Mouse (Mus musculus) mouse embryonic stem cell (cell line): ENCODE measurements around the gene Knstrn.

Experiments
- in situ Hi-C, 2 experiments: fragments of 300-500 bp; cut with MboI; formaldehyde crosslinking; loops; 1 replicate in 1 of 2; 3 replicates in 1 of 2; pipeline ENCODE4 v1.14.3; 2019 to 2020; ENCODE audit warnings: low sequenced_read_pairs in 2 of 2, low pct_unique_long_range_greater_than_20kb in 1 of 2, mixed read lengths in 1 of 2; ENCODE audit not compliant: unreplicated experiment in 1 of 2

Knstrn gene

DNA sequence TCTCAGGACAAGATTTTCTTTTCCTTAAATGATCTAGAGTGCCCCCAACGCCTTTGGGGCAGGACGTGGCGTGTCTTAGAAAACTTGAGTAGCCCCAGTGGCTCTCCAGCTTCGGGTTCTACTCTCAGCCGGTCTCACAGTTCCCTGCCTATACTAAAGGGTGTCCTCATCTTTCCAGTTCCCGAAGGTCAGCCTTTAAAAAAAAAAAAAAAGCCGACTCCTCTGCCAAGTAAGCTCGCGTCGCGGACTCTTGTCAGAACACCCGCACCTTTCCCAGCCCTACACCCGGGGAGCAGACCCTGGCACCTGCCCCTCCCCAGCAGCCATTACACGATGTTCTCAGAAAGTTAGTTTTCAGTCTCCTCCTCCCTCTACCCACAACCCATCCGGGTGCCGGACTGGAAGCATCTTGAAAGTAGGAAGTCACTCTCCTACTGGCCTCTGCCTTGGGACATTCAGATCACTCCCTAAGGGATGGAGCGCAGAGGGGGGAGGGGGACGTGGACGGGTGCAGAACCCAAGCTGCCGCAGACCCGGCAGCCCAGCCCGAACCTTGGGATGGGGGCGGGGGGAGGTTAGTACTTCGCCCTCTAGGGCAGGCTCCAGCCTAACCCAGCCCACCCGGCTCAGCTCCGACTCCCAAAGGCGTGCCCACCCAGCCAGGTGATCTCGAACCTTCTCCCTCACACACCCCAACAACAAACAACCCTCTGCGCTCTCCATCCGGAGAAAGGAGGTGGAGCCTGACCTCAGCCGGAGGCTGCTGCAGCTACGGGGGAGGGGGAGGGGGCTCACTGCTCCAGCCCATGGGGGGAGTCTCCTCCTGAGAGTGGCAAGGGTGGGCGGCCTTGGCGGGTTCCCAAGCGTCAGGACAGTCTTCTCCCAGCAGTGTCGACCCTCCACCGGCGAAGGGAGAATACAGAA lies 82.4 kb downstream of the Knstrn start:
- in situ Hi-C loops: loop anchor here in 1 of 2 experiments (5.0 to 25.0 kb wide), 3 partner anchors 189 to 409 kb away; partner anchors contain the start of gene Srp14

DNA sequence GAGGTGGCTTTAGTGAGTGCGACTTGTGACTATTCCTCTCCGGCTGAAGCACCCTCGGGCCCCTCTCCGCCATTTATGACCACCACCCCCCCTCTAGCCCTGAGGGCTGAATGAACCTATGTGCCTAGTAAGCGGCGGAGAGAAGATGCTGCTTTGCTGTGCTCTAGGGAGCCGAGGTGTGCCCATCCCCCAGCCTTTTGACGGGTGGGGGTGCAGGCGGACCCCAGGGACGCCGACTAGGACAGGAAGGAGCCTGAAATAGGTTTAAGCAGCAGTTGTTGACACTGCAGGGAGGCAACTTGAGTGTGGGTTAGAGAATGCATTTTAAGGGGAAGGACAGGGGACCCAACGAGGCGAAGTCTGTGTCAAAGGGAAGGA lies 83.1 kb downstream of the Knstrn start:
- in situ Hi-C loops: loop anchor here in 1 of 2 experiments (5.0 to 25.0 kb wide), 3 partner anchors 190 to 410 kb away; partner anchors contain the start of gene Srp14

DNA sequence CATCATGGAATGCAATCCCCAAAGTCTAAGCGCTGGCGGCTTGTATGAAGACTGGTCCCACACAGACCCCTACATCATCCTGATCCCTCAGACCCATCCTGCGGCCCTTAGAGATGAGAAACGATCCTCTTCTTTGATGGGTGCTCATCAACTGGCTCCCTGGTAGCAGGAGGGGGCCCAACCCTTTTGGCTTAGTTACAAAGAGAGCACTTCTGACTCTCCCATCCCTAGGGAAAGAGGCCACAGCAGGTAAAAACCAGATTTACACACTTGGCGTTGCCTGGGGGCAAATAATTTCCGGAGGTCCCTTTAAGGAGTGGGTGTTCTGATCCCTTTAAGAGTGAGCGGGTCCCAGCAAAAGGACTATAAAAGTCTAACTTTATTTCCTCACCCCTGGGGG lies 83.6 kb downstream of the Knstrn start:
- in situ Hi-C loops: loop anchor here in 1 of 2 experiments (5.0 to 25.0 kb wide), 3 partner anchors 190 to 410 kb away; partner anchors contain the start of gene Srp14

DNA sequence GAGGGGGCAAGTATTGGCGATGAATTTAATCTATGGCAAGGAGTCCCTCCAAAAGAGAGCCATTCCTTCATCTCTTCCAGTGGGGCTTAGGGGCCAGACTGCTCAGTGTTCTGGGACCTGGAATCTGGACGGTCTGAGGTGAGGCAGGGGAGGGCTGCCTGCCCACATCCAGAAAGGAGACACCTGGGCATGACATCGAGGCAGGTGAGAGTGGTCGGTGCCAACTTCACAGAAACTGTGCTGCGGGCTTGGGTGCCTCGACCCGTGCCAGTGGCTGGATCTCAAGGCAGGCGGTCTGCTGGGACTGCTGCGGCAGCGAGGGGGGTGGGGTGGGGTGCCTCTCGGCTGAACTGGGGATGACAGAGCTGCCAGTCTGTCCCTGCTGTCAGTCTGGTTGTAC lies 84.0 kb downstream of the Knstrn start:
- in situ Hi-C loops: loop anchor here in 1 of 2 experiments (5.0 to 25.0 kb wide), 3 partner anchors 191 to 411 kb away; partner anchors contain the start of gene Srp14

DNA sequence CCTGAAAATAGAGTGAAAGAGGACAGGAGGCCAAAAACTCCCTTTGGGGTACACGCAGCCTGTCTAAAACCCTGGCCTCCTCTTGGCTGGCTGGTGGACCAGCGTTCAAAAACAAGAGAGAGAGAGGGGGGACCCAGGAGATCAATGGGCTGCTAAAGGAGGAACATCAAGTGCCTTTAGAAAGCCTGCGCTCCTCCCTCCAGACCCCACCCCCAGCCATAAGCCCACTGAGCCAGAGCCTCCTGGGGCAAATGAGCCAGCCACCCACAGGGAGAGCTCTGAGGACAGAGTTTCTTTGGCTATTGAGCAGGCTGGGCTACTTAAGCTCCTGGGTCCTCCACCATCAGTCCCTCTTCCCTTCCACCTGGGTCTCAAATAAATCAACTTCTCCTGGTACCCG lies 85.0 kb downstream of the Knstrn start:
- in situ Hi-C loops: loop anchor here in 1 of 2 experiments (5.0 to 25.0 kb wide), 3 partner anchors 191 to 411 kb away; partner anchors contain the start of gene Srp14

DNA sequence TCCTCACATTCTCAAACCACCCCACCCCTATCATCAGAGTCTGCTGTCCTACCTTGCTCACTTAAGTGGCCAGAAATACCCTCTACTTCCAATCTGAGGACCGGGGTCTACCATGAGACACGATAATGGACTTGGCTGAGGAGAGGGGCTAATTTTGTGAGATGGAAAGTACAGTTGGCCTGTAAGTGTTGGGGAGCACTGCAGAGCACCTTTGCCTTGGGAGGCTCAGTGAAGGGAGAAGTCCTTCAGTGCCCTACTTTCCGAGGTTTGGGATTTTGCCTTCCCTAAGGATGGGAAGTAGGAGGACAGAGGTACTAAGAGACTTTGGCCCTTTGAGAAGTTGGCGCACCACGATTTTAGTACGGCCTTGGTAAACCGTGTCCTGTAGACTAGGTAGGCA lies 85.5 kb downstream of the Knstrn start:
- in situ Hi-C loops: loop anchor here in 1 of 2 experiments (5.0 to 25.0 kb wide), 3 partner anchors 192 to 412 kb away; partner anchors contain the start of gene Srp14

DNA sequence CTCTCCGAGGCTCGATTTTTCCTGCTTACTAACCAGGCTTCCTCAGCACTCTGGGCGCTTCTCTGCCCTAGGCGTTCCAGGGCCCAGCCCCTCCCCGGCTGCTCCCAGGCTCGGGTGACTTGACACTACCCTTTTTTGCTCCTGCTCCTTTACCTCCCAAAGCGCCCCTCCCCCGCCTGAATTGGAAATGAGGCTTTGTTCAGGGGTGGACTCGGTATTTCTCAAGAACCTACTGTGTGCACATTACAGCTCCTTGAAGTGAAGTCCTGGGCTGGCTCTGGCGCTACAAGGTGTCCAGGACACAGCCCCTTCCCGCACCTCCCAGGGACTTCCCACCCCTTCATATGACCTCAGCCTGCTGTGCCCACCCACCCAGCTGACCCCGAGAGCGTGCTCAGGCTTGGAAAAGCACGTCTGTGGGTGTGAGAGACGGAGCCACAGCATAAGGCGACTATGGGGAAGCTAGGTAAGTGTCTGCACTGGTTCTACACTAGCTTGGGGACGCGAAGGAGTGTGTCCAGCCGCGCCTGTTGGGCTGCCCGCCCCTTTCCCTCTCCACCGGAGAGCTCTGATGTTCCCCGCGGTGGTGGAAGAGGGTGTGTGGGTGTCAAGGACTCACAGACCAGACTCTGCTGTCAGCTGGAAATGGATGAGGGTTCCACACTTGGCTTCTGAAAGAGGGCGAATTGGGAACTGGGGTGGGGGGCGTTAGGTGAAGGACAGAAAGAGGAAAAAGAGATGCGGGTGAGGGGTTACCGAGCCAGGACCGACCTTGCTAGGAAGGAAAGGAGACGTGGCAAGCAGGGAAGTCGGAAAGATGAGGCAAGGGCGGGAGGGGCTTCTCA lies 86.4 kb downstream of the Knstrn start, which contains the start of gene Bahd1:
Bahd1 (plus strand) TSS at position 397 of the 845 bp plus-strand sequence.
- in situ Hi-C loops: loop anchor here in 1 of 2 experiments (5.0 to 25.0 kb wide), 3 partner anchors 193 to 413 kb away; partner anchors contain the start of gene Srp14

DNA sequence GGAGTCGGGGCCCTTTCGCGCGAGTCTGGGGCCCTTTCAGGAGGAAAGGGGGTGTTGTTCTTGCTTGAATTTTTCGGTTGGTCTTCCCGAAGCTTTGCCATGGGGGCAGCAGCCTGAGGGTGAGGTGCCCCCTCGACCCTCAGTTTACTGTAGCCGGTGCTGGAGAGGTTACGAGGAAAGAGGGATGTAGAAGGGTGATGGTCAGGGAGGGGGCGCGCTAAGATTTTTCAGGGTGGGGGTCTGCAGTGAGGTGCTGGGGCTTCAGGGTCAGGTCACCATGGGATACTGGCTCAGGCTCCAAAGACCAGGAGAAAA lies 87.0 kb downstream of the Knstrn start:
- in situ Hi-C loops: no loop called here

DNA sequence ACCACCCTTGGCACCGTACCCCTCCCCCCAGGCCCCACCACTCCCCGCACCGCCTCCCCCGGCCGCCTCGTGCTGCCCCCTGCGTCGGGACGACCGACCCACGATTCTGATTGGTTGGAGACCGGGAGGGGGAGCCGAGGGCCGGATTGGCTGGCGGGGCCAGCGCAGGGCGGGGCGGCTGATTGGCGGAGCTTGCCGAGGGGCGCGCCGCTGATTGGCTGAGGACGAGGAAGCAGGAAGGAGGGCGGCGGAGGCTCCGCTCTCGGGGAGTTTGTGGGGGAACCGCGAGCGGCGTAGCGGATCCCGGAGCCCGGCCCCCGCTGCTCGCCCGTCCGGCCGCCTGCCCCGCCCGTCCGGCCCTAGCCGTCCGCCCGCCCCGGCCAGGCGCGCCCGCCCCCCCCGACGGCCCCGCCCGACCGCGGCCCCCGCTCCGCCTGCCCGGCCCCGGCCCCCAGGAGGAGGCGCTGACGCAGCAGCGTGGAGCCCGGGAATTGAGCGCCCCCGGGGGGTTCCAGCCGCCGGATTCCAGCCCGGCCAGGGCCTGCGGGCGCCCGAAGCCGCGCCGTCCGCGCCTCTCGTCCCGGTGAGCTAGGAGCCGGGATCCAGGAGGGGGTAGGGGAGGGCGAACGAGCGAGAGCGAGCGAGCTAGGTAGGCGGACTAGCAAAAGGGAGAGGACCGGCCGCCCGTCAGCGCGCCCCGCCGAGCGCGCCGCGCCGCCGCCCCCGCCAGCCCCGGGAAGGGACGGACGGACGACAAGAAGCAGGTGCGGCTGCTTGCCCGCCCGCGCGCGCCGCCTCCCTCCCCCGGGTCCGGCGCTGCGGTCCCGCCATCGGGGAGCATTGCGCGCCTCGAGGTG lies 87.6 kb downstream of the Knstrn start:
- in situ Hi-C loops: no loop called here

DNA sequence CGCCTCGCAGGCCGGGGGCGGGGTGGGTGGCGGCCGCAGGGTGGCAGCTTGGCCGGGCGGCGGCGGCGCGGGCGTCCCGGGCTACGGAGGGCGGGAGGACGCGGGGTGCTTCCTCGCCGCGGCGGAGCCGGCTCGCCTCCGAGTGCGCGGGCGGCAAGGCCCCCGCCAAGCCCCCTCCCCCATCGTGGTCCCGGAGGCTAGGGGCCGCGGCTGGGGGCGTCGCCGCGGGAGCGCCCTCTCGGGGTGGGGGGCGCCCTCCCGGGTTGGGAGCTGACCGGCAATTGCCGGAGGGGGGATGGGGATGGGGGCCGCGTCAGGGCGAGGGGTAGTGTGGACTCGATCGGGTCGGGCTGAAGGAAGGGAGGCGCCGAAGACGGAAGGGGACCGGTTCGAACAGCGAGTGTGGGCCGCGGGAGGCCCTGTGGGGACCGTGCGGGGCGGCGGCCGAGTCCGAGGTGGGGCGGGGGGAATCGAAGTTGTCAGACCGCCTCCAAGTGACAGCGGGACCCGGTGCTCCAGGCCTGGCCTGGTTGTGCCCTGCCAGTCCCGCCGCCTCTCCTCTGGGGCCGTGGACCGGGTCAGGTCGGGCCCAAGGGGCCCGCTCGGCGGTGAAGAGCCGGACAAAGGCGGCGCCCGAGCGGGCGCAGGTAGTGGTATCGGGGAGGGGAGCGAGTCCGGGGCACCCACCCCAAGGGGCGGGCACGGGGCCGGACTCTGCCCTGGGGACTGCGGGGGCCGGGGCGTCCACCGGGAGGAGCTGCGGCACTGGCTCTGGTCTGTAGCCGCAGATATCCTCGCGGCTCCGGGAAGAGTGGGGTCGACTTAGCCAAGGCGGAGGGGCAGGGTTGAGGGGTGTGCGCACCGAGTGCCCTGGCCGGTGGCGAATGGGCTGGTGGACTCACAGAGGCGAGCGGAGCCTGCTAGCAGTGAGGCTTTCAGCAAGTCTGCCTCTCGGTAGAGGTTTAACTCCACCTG lies 88.5 kb downstream of the Knstrn start:
- in situ Hi-C loops: no loop called here

DNA sequence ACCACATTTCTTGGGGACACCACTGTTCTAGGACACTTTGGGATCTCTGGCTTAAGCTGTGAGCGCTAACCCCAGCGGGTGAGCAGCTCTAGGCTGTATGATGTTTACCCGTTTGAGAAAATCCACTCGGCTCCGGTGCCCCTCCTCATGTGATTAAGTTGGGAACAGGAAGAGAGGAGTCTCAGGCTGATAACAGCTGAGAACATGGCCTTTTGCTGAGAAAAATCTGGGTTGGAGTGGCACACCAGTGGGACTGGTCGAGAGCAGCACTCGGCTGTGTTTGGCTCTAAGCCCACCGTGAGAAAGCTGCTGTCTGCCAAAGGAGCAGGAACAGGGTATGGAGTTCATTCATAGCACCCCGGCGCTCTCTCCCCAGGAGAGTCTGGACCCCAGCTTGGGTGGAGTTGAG lies 89.5 kb downstream of the Knstrn start:
- in situ Hi-C loops: no loop called here
